Mouse (Mus musculus) retina, postnatal 1 day (tissue): ENCODE results near the gene Rgs13.

Experiments used
- DNase-seq: peaks from one replicate; pipeline ENCODE4 v3.0.0-alpha.2; 2012

Gene Rgs13

GRCm38 (mm10) chr1:144177166-144177565, at the start of gene Rgs13:
TSS of gene Rgs13 (minus strand) at chr1:144177372.
- peak; percentile 39 for DNase-seq

GRCm38 (mm10) chr1:144215230-144215629, 38.1 kb upstream of the Rgs13 start:
- no peak for DNase-seq

- no peak for DNase-seq
Measured at GRCm38 (mm10) chr1:144210912-144211311, 33.7 kb upstream of the Rgs13 start.

GRCm38 (mm10) chr1:144206281-144207061, 29.3 kb upstream of the Rgs13 start:
- no peak for DNase-seq

GRCm38 (mm10) chr1:144204766-144205165, 27.6 kb upstream of the Rgs13 start:
- no peak for DNase-seq

DNA sequence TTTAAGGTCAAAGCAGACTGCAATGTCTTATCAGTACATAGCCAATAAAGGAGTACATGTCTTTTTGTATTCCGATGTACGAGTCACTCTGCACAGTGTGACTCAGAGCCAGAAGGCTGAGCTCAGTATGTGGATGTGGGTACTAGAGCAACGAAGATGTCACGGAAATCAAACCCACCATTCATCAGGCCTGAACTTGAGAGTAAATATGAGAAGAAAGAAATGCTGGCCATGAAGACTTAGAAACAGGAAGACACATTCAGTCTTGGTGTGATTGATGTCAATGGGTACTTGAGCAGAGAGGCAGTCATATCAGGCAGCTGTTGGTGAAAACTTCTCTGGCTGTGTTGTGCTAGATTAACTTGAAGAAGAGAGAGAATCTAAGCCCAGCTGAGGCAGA, 25.8 kb upstream of the Rgs13 start:
- no peak for DNase-seq

GRCm38 (mm10) chr1:144200496-144200895, 23.3 kb upstream of the Rgs13 start:
- no peak for DNase-seq

DNA sequence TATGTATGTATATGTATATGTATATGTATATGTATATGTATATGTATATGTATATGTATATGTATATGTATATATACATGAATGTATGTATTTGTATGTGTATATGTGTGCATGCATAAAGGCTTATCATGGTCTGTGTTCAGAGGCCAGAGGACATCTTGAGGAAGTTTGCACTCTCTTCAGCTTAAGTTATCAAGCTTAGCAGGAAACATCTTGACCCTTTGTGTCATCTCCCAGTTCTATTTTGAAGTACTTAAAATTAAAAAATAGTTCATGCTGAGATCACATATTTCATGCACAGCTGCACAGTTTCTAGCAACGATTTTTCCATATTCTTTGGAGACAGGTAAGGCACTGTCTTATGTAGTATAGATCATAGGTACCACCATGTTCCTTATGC, 22.4 kb upstream of the Rgs13 start:
- DNase-seq: no peak

- peak; percentile 70 for DNase-seq
Measured at GRCm38 (mm10) chr1:144197684-144198083, 20.5 kb upstream of the Rgs13 start.

DNA sequence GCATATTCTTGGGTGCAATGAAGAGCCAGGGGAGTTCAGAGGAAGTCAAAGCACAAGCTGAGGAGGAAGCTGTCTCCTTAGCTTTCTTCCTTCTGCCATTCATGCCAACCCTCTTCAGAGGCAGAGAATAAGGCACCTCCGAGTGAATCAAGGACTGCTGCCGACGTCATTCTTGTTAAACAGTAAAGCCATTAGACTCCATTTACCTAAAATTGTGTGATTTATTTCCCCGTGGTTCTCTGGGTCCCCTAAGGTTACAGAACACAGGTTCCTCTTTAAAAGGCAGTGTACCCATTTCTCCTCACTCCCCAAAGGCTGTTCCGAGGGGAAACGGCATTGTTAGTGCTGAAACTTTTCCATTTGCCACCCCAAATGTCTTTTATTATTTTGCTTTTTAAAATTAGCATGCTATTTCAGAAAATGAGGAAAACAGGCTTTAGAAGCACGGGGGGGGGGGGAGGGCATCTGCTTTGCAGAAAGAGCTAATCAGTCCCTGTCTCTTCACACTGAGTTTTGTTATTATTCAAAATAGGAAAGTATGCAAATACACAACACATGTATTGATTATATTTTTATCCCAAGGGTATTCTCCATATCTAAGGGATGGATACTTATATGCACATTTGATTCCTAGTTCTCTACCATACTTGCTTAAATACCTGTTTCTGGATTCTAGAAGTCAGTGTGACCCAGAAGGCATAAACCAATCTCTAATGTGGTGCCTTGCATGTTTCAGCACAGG, 9.7 kb upstream of the Rgs13 start:
- DNase-seq: no peak

- no peak for DNase-seq
Measured at GRCm38 (mm10) chr1:144184955-144185715, 8.0 kb upstream of the Rgs13 start.

- DNase-seq: no peak
Measured at GRCm38 (mm10) chr1:144183622-144184021, 6.5 kb upstream of the Rgs13 start.

- DNase-seq: no peak
Measured at GRCm38 (mm10) chr1:144179559-144179958, 2.4 kb upstream of the Rgs13 start.

GRCm38 (mm10) chr1:144178281-144178957, 1.2 kb upstream of the Rgs13 start:
- no peak for DNase-seq

GRCm38 (mm10) chr1:144177620-144178019, 448 bp upstream of the Rgs13 start:
- no peak for DNase-seq

DNA sequence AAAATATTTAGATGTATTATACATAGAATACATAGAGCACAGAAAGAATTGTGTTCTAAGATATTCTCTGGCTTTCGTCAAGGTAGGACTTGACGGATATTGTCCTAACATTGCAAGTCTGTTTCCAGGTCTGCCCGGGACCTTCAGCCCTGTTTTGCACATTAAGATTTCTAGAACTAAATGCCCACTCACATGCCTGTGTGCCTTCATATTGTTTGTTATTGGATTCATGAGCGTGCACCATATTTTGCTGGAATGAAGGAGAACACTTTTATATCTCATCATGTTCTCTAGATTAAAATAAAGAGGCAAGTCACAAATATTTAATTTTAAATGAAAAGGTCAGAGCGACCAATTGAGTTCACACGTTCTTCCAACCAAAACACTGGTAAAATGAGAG, 2.4 kb downstream of the Rgs13 start:
- no peak for DNase-seq

DNA sequence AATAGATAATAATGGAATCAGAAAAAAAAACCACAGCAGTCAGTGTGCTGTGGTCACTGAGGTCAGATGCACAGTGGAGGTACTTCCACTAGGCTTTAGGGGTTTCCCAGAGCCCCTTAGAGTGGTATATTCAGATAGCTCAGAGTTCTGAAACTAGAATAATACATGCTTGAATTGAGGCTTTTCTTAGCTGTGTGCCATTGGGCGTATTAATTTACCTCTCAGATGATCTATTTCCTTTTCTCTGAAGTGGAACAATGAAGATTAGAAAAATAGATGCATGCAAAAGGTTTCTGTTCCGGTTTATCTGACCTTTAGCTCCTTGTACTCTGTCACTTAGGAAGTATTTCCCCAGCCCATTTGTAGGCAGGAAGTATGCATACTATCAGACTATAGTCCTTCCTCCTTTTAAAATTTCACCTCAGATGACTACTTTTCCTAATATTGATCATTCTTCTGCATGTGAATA, 3.6 kb downstream of the Rgs13 start:
- DNase-seq: no peak

GRCm38 (mm10) chr1:144168921-144169320, 8.3 kb downstream of the Rgs13 start:
- DNase-seq: no peak

DNA sequence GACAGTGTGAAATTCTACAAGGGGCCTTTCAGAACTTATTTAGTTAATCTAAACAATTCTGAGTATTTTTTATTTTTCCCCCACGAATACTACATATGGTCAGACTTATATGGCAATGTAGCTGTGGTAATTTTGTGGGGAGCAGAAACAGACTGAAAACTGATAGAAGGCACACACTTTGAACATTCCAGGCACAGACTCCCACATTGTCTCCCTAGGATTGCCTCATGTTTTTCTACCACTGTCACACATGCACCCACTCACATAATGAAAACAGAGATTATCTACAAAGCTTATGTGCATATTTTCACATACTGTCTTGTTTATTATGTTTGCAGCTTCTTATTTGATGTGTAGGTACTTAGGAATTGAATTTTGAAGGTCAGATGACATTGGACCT, 9.4 kb downstream of the Rgs13 start:
- DNase-seq: no peak

DNA sequence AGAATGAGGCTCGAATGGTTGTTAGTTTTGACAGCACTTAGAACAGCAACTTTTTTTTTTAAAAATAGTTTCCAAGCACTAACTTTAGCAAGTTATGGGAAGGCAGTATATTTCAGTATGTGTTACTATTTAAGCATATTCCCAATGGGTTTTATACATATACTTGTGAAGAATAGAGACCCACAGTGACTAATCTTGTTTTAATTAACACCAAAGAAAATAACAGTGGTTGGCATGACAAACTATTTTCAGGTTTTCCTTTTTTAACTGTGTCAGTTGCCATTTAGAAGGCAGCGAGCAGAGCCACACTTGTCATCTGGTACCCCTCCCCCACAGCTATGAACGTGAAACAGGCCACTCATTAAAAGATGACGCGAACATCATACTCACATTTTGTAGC, 10.3 kb downstream of the Rgs13 start:
- no peak for DNase-seq

DNA sequence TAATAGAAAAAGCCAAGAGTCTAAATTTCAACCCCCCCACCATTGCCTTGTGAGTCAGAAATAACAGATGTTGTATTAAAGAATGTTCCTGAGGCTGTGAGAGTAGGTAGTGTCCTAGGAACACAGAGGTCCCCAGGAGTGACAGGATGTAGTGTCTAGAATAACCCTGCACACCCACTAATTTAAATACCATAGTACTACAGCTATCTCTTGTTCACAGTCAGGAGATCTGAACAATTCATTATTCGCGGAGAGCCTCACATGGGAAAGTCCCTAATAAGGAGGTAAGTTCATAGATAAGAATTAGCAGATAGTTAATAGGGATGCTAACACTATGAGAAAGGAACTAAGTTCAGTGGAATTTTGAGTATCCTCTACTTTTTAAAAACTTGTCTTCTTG, 10.9 kb downstream of the Rgs13 start:
- no peak for DNase-seq

DNA sequence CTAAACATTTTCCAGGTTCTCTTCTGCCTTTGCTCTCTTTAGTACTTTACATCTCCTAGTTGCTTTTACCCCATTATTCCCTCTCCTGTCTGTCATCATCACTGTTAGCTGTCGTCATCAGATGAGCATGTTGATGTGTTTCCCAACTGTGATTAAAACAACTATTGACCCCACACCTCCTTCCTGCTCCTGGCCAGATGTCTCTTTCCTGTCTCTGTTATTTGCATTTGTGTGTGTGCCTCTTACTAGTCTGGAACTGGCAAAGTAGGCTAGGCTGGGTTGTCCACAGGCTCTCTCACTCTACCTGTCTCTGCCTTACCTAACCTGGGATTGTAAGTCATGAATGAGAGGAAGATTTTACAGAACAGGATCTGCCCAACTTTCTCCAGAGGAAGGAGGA, 24.6 kb downstream of the Rgs13 start:
- DNase-seq: no peak

DNA sequence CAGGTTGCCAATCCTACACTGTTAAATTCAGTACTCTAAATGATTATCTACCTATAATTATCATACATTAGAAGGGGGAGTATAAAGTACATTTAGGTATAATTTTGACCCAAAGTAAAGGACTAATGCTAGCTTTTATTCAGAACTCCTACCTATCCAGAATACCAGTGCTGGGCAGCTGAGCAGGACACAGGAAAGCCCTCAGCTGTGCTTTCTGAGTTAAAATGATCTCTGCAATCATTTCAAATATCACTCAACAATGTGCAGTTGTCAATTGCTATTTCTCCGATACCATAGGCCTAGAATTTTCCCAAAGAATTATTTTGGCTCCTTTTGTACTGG, 25.0 kb downstream of the Rgs13 start:
- no peak for DNase-seq
